Mouse (Mus musculus) liver, postnatal 0 days (tissue): ENCODE results near the gene Obp2b.

Source experiments
- CTCF ChIP-seq: sonication (generic); IDR thresholded peaks from 2 replicates; pipeline ENCODE4 v1.5.1; 2016; ENCODE audit warnings: antibody characterized with exemption, low read depth
- EP300 ChIP-seq: IDR thresholded peaks from 2 replicates; pipeline ENCODE4 v1.6.1; 2016; ENCODE audit warnings: antibody characterized with exemption, low read depth, mild to moderate bottlenecking

DNA sequence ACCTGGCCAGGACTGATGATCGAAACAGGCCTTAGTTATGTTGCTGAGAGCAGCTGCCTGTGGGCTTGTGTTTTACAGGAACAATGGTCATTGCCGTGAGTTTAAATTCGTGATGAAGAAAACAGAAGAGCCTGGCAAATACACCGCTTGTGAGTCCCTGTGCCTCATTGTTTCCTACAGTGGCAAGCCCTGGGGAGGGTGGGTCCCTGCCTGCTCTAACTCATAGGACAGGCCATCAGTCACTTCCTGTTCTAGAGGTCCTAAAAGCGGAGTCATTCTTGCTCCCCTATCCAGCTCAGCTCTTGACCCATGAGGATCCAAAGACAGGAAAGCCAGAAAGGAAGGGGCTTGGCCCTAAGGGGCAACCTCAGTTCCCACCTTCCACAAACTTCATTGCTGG, 35.8 kb upstream of the Obp2b start:
- no peak for TF ChIP-seq EP300
- no peak for TF ChIP-seq CTCF
